Mouse (Mus musculus) spleen, adult 2 months (tissue): ENCODE data around the gene Ccdc85b.

ENCODE experiments used
- CTCF ChIP-seq: fragments of 200-500 bp; IDR thresholded peaks from 2 replicates; pipeline ENCODE4 v1.5.1; 2011; ENCODE audit warnings: mild to moderate bottlenecking, inconsistent platforms; ENCODE audit not compliant: insufficient read depth, insufficient read length, insufficient replicate concordance; ENCODE audit errors: extremely low read depth
- POLR2A ChIP-seq: fragments of 200-500 bp; IDR thresholded peaks from 2 replicates; pipeline ENCODE4 v1.6.1; 2011; ENCODE audit warnings: low read depth, low read length, inconsistent platforms

GRCm38 (mm10) chr19:5409068-5409467 is 48.6 kb downstream of the Ccdc85b start:
- TF ChIP-seq POLR2A (no peak), CTCF (no peak)
